Mouse (Mus musculus) bone marrow macrophage, adult 2 months (primary cell): ENCODE measurements around the gene Dnajc2. TPM values are rescaled to one million over a fixed set of nuclear protein-coding genes. Genes with fewer than 3 reads are reported as not detected.

Experiments
- polyA plus RNA-seq: library from polyadenylated mRNA; stranded (reverse); fragments of >200 nt; gene quantifications from 2 replicates; pipeline ENCODE4 v1.2.4, GENCODE M21; 2012; ENCODE audit not compliant: missing spikeins, insufficient read depth, insufficient read length

Dnajc2 gene
- polyA plus RNA-seq, 1 experiment, result 34.2 TPM

Other genes with a start within 250 kb of the Dnajc2 start
- not detected in 2 replicates for gene Lrrc17, start 241.7 kb downstream of the Dnajc2 start, polyA plus RNA-seq
- not detected in 2 replicates for gene Fbxl13, start 139.6 kb downstream of the Dnajc2 start, polyA plus RNA-seq
- gene Armc10, start 139.4 kb downstream of the Dnajc2 start, polyA plus RNA-seq, result 31.0 and 33.2 TPM in 2 replicates
- 1.8 and 2.1 TPM in 2 replicates for gene Napepld, start 83.9 kb downstream of the Dnajc2 start, polyA plus RNA-seq
- 63.2 and 66.2 TPM in 2 replicates for gene Pmpcb, start 48.1 kb downstream of the Dnajc2 start, polyA plus RNA-seq
- 72.8 and 76.1 TPM in 2 replicates for gene Psmc2, start within 50 bp of the Dnajc2 start, polyA plus RNA-seq
- gene Slc26a5, start 80.4 kb upstream of the Dnajc2 start, polyA plus RNA-seq, result not detected in 2 replicates